Mouse (Mus musculus) thymus, adult 2 months (tissue): Measurements from ENCODE around the gene Cyren.

ENCODE experiments used
- CTCF ChIP-seq: fragments of 200-500 bp; IDR thresholded peaks from 2 replicates; pipeline ENCODE4 v1.5.1; 2012; ENCODE audit warnings: mild to moderate bottlenecking, control low read depth, low read length, moderate library complexity, borderline replicate concordance; ENCODE audit not compliant: control insufficient read depth, poor library complexity, insufficient read depth; ENCODE audit errors: extremely low read depth
- POLR2A ChIP-seq: fragments of 200-500 bp; IDR thresholded peaks from 2 replicates; pipeline ENCODE4 v1.6.1; 2012; ENCODE audit warnings: mild to moderate bottlenecking, low read length, control low read depth, moderate library complexity; ENCODE audit not compliant: control insufficient read depth, poor library complexity, insufficient read depth; ENCODE audit errors: extremely low read depth

DNA sequence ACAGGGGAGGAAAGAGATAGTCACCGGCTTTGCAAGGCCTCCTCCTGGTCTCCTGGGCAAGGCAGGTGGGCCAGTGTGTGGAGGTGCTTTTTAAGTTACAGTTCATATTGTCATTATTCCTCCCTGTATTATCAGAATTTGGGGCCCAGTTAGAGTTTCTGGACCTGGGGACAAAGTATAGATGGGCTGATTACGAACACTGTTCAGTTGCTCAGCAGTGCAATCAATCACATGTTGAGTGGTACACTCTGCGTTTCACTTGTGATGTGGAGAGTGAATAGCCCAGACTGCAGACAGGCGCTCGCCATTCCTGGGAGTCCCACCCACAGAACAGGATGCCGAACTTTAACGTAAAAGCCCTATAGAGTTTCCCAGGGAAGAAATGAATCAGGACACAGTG, 6.9 kb upstream of the Cyren start:
- TF ChIP-seq CTCF (no peak), POLR2A (no peak)
